Mouse (Mus musculus) liver, embryonic 13.5 days (tissue): ENCODE measurements at regions not wholly inside any gene's neighbourhood (a gene's known extent, or its start where the extent isn't known, plus 50 kb on each side); places are given as distances from the start of the nearest gene placed in this dataset.

Source experiments
- ATAC-seq: fragments of 200-750 bp; cut with Nextera tagmentation; 2 replicates; pipeline ENCODE4 v1.8.0; 2017; ENCODE audit warnings: low read depth, mild to moderate bottlenecking, moderate number of reproducible peaks, moderate library complexity
- DNase-seq: peaks from one replicate; pipeline ENCODE4 v3.0.0; 2022
- H3K27ac ChIP-seq: fragments of 300-500 bp; sonication (generic); 2 replicates; pipeline ENCODE4 v1.5.1; 2015; ENCODE audit warnings: moderate library complexity, mild to moderate bottlenecking, inconsistent platforms
- H3K27me3 ChIP-seq: fragments of 300-500 bp; sonication (generic); 2 replicates; pipeline ENCODE4 v1.6.1; 2015; ENCODE audit warnings: mild to moderate bottlenecking, inconsistent platforms
- H3K36me3 ChIP-seq: fragments of 300-500 bp; sonication (generic); 2 replicates; pipeline ENCODE4 v1.6.1; 2015; ENCODE audit warnings: mild to moderate bottlenecking, inconsistent platforms
- H3K4me1 ChIP-seq: fragments of 300-500 bp; sonication (generic); replicated peaks from 2 replicates; pipeline ENCODE4 v1.6.1; 2015; ENCODE audit warnings: inconsistent platforms
- H3K4me2 ChIP-seq: fragments of 300-500 bp; sonication (generic); 2 replicates; pipeline ENCODE4 v1.6.1; 2015; ENCODE audit warnings: inconsistent platforms, mild to moderate bottlenecking, moderate library complexity
- H3K4me3 ChIP-seq: fragments of 300-500 bp; sonication (generic); replicated peaks from 2 replicates; pipeline ENCODE4 v1.5.1; 2015; ENCODE audit warnings: mild to moderate bottlenecking, inconsistent platforms
- H3K9ac ChIP-seq: fragments of 300-500 bp; sonication (generic); 2 replicates; pipeline ENCODE4 v1.6.1; 2015; ENCODE audit warnings: mild to moderate bottlenecking, inconsistent platforms
- H3K9me3 ChIP-seq: fragments of 300-500 bp; sonication (generic); replicated peaks from 2 replicates; pipeline ENCODE4 v1.6.1; 2016; ENCODE audit warnings: inconsistent platforms
- WGBS: fragments of 180-500 bp; shearing (Covaris S2); methylation state at CpG from one replicate; pipeline ENCODE4 v1.1.7; 2015; ENCODE audit not compliant: insufficient replicate concordance; 5-methylcytosine and 5-hydroxymethylcytosine counted together

DNA sequence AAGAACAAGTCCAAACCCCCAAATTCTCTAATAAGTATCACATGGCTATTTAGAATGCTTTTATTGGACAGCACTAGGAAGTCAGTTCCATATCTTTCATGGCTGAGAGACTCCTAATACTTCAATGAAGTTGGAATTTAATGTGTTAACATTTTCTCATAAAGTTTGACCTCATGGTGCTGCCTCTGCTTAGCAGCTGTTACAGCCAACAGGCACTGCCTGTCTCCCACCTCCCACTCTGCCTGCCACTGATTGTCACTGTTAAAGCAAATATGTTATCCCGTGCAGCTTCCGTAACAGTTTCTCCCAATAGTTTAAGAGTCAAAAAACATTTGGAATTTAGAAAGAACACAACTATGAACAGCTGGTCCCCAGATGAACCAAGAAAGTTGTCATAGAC lies 268.3 kb upstream of the Sema3a start:
- no peaks in the 10 kb centered on the region for H3K27me3 ChIP-seq
- H3K4me2 ChIP-seq = no peak overlapping the region
- 78% methylated on average over 2 of the region's 2 CpGs for WGBS
- no peak overlapping the region for H3K27ac ChIP-seq
- H3K4me1 ChIP-seq = no peaks in the 10 kb centered on the region
- H3K9me3 ChIP-seq = no peaks in the 10 kb centered on the region
- ATAC-seq (no peak), DNase-seq (no peak)
- no peak overlapping the region for H3K4me3 ChIP-seq
- H3K36me3 ChIP-seq = no peaks in the 10 kb centered on the region
- no peak overlapping the region for H3K9ac ChIP-seq

DNA sequence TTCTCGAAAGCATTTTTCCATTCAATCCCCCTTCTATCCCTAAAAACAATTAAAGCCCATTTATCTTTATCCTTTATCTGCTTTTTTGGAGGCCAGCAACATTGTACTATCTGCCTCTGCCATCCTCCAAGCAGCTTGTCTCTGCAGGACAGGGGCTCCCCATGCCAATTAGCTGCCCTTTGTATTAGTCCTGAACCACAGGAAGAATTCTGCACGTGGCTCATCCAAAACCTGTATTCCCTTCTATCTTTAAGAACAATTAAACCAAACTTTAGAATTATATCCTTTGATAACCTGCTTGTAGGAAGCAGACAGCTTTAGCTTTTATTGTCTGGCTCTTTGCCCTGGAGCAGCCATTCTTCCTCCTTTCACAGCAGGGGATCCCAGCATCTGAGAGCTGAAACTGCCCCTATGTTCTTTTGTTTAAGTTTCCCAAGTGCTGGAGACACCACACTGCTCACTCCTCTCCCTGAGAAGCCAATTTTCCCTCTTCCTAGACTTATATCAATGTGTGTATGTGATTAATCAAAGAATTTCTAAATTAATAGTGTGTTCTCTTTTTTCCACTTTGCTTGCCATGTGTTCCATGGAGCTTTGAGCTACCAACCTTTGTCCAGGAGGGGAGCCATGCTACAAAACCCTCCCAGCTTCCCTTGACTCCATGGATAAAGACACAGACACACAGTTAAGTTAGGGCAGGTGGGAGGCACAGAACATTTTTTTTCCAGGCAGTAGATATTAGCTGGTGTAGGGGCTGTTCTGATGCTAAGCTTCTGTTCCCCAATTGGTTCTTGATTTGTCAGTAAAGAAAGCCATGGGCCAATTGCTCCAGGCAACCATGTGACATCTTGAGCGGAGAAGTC lies 256.6 kb upstream of the Sema3a start:
- H3K27me3 ChIP-seq = no peaks in the 10 kb centered on the region
- no peak overlapping the region for H3K9ac ChIP-seq
- no peak overlapping the region for H3K27ac ChIP-seq
- DNase-seq (no peak), ATAC-seq (no peak)
- no peaks in the 10 kb centered on the region for H3K9me3 ChIP-seq
- no peaks in the 10 kb centered on the region for H3K36me3 ChIP-seq
- 40% methylated on average over 3 of the region's 3 CpGs for WGBS
- H3K4me1 ChIP-seq = no peaks in the 10 kb centered on the region
- no peak overlapping the region for H3K4me3 ChIP-seq
- no peak overlapping the region for H3K4me2 ChIP-seq

GRCm38 (mm10) chr5:12872888-12873287 lies 252.3 kb upstream of the Sema3a start:
- 72% methylated on average over 3 of the region's 3 CpGs for WGBS
- no peak overlapping the region for H3K9ac ChIP-seq
- H3K27me3 ChIP-seq = no peaks in the 10 kb centered on the region
- H3K4me2 ChIP-seq = no peak overlapping the region
- H3K4me1 ChIP-seq = no peaks in the 10 kb centered on the region
- no peaks in the 10 kb centered on the region for H3K9me3 ChIP-seq
- no peak overlapping the region for H3K4me3 ChIP-seq
- ATAC-seq (no peak), DNase-seq (no peak)
- no peaks in the 10 kb centered on the region for H3K36me3 ChIP-seq
- H3K27ac ChIP-seq = no peak overlapping the region

DNA sequence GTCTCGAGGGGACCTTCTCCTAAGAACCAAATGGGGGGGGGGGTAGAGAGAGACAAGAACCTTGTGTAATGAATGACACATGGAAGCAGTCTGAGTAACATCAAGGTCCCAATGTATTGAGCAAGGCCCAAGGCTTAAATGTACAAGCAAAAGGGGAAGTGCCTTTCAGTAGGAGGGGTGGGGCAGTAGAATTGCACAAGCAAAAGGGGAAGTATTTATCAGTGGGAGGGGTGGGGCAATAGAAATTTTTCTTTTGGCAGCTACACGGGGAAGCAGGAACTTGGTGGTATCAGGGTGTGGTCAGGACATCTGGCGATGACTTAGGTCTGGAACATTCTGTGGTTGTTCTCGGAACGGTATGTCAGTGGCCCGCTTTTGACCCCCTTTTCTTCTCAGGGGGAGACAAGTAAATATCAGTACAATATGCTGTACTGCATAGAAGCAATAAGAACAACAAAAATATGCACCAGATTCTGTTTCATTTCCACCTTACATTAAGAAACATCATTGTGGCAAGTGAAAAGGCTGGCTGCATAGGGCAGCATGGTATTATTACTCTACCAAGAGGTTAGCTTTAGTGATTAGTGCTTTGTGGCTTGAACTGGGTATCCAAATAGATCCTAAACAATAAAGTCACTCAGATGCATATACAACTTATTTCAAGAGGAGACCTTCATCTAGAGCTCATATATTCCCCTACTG lies 247.5 kb upstream of the Sema3a start:
- Histone ChIP-seq H3K9me3 (no peaks in the 10 kb centered on the region), H3K27ac (no peak overlapping the region), H3K36me3 (no peaks in the 10 kb centered on the region), H3K4me2 (no peak overlapping the region), H3K27me3 (no peaks in the 10 kb centered on the region), H3K4me1 (no peaks in the 10 kb centered on the region), H3K4me3 (no peak overlapping the region), H3K9ac (no peak overlapping the region)
- 47% methylated on average over 6 of the region's 6 CpGs for WGBS
- ATAC-seq (no peak), DNase-seq (no peak)

DNA sequence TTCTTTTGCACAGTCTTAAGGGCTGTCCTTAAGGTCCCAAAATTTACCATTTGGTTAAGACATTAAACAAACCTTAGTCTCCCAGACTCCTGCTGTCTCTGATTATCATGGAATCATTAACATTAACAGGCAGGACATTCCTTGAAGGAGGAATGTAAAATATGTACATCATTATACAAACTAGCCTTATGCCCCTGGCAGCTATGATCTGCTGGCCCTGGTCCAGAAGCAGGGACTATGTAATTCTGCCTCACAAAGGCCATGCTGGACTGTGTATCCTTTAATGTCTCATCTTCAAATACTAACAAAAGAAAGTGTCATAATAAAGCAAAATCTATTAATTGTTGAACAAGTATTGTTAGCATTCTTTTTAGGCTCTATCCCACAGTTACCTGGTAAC lies 232.9 kb upstream of the Sema3a start:
- ATAC-seq (no peak), DNase-seq (no peak)
- no peaks in the 10 kb centered on the region for H3K27me3 ChIP-seq
- no peak overlapping the region for H3K27ac ChIP-seq
- H3K4me2 ChIP-seq = no peak overlapping the region
- no peaks in the 10 kb centered on the region for H3K4me1 ChIP-seq
- no peak overlapping the region for H3K4me3 ChIP-seq
- no peaks in the 10 kb centered on the region for H3K36me3 ChIP-seq
- no peaks in the 10 kb centered on the region for H3K9me3 ChIP-seq
- no peak overlapping the region for H3K9ac ChIP-seq

DNA sequence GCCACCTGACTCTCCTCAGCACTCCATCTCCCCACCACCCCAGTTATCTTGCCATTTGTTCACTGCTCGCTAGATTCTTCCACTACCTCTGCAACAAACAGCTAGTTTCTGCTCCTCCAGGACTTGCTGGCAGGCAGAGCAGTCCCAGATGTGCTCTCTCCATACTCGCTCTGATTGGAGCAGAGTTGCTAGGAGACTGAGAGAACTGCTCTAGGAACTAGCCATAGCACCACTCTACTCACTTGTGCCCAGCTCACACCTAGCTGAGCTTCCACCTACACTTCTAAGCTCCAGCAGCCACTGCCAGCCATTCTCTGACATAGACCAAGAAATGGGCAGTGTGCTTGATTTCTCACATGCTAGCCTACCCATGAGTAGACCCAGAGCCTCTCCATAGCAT lies 230.6 kb upstream of the Sema3a start:
- no peak overlapping the region for H3K27ac ChIP-seq
- no peaks in the 10 kb centered on the region for H3K4me1 ChIP-seq
- H3K27me3 ChIP-seq = no peaks in the 10 kb centered on the region
- DNase-seq = no peak
- no peak for ATAC-seq
- WGBS = 38% methylated on average over 2 of the region's 2 CpGs
- no peaks in the 10 kb centered on the region for H3K36me3 ChIP-seq
- H3K9ac ChIP-seq = no peak overlapping the region
- H3K9me3 ChIP-seq = no peaks in the 10 kb centered on the region
- H3K4me3 ChIP-seq = no peak overlapping the region
- H3K4me2 ChIP-seq = no peak overlapping the region

- Histone ChIP-seq H3K4me1 (no peaks in the 10 kb centered on the region), H3K9ac (no peak overlapping the region), H3K9me3 (no peaks in the 10 kb centered on the region), H3K27ac (no peak overlapping the region), H3K4me2 (no peak overlapping the region), H3K36me3 (no peaks in the 10 kb centered on the region), H3K4me3 (no peak overlapping the region), H3K27me3 (no peaks in the 10 kb centered on the region)
- ATAC-seq (no peak), DNase-seq (no peak)
These were observed 214.5 kb upstream of the Sema3a start for GRCm38 (mm10) chr5:12910741-12911140.

GRCm38 (mm10) chr5:12914395-12914794 lies 210.8 kb upstream of the Sema3a start:
- 54% methylated on average over 1 of the region's 1 CpGs for WGBS
- no peaks in the 10 kb centered on the region for H3K4me1 ChIP-seq
- DNase-seq = no peak
- H3K36me3 ChIP-seq = no peaks in the 10 kb centered on the region
- H3K4me3 ChIP-seq = no peak overlapping the region
- no peak for ATAC-seq
- no peak overlapping the region for H3K9ac ChIP-seq
- no peak overlapping the region for H3K4me2 ChIP-seq
- H3K9me3 ChIP-seq = no peaks in the 10 kb centered on the region
- H3K27me3 ChIP-seq = no peaks in the 10 kb centered on the region
- H3K27ac ChIP-seq = no peak overlapping the region

DNA sequence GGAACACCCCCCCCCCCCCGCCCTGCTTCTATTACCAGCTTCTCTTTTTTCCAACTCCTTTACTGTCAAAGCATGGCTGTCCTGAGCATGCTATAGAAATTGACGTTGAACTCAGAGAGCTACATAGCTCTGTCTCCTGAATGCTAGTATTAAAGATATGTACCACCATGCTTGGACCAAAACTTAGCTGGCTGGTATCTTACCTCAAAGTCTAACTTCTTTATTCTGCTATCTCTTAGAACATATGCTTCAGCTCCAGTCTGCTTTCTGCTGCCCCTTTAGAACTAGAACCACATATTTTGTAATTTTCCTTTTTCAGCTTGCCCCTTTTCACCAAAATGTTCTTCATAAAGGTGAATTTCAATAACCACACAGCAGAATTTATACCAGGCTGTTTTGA lies 205.9 kb upstream of the Sema3a start:
- Histone ChIP-seq H3K4me1 (peaks cover 3% of the 10 kb centered on the region; the same call in 1 of the 2 replicates), H3K9me3 (no peaks in the 10 kb centered on the region), H3K36me3 (no peaks in the 10 kb centered on the region), H3K27me3 (no peaks in the 10 kb centered on the region), H3K27ac (no peak overlapping the region), H3K9ac (no peak overlapping the region), H3K4me2 (no peak overlapping the region), H3K4me3 (no peak overlapping the region)
- WGBS = 55% methylated on average over 2 of the region's 2 CpGs
- ATAC-seq (no peak), DNase-seq (no peak)

GRCm38 (mm10) chr5:12922889-12923288 lies 202.3 kb upstream of the Sema3a start:
- no peak for DNase-seq
- Histone ChIP-seq H3K9ac (no peak overlapping the region), H3K36me3 (no peaks in the 10 kb centered on the region), H3K4me1 (peaks cover 3% of the 10 kb centered on the region; the same call in 1 of the 2 replicates), H3K27ac (no peak overlapping the region), H3K4me2 (no peak overlapping the region), H3K9me3 (no peaks in the 10 kb centered on the region), H3K27me3 (no peaks in the 10 kb centered on the region), H3K4me3 (no peak overlapping the region)
- ATAC-seq = peak; percentile 89

DNA sequence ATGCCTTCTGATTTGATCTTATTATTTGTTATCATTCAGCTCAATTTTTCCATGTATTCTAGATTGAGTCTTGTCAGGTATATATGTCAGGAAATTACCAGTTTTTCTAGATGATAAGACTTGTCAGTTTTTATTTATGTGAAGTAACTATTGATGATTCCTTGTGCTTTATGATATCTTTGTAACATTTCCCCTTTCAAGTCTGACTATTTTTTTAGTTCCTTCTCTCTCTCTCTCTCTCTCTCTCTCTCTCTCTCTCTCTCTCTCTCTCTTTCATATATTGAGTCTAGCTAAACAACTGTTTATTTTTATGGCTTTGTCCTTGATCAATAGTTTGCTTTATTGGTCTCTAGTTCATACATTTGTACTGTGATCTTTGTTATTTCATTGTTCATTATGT lies 199.7 kb upstream of the Sema3a start:
- Histone ChIP-seq H3K36me3 (no peaks in the 10 kb centered on the region), H3K27ac (no peak overlapping the region), H3K4me3 (no peak overlapping the region), H3K9ac (no peak overlapping the region), H3K4me2 (no peak overlapping the region), H3K4me1 (peaks cover 3% of the 10 kb centered on the region; the same call in 1 of the 2 replicates), H3K9me3 (no peaks in the 10 kb centered on the region), H3K27me3 (no peaks in the 10 kb centered on the region)
- ATAC-seq = no peak
- no peak for DNase-seq

DNA sequence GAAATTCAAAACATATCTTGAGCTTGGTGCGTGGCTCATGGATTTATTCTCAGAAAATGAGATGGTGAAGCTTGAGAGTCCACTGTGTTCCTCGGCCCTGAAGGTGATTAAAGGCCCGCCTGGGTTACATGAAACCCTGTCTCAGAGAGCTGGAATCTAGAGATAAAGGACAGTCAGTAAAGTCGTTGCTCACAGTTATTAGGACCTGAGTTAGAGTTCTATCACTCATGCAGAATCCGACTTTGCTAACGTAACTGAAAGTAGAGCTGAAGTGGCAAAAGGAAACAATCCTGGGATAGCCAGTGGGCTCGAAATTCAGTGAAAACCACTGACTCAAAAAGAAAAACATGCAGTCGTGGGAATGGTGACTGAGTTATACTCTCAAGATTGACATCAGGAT lies 198.9 kb upstream of the Sema3a start:
- Histone ChIP-seq H3K27me3 (no peaks in the 10 kb centered on the region), H3K4me3 (no peak overlapping the region), H3K9ac (no peak overlapping the region), H3K4me1 (peaks cover 3% of the 10 kb centered on the region; the same call in 1 of the 2 replicates), H3K27ac (no peak overlapping the region), H3K4me2 (no peak overlapping the region), H3K9me3 (no peaks in the 10 kb centered on the region), H3K36me3 (no peaks in the 10 kb centered on the region)
- DNase-seq (no peak), ATAC-seq (peak; percentile 80)
- WGBS = 42% methylated on average over 8 of the region's 8 CpGs
